Mouse (Mus musculus) ES-E14 (cell line): Measurements from ENCODE around the gene Mynn.

Experiments used
- CHD2 ChIP-seq: IDR thresholded peaks from 2 replicates; pipeline ENCODE4 v1.6.1; 2014; ENCODE audit warnings: mild to moderate bottlenecking, low read depth, low read length, inconsistent platforms
- HCFC1 ChIP-seq: IDR thresholded peaks from 2 replicates; pipeline ENCODE4 v1.6.1; 2012; ENCODE audit warnings: low read length, inconsistent platforms, borderline replicate concordance; ENCODE audit not compliant: insufficient read depth
- MAFK ChIP-seq: IDR thresholded peaks from 2 replicates; pipeline ENCODE4 v1.6.1; 2014; ENCODE audit warnings: mild to moderate bottlenecking, low read depth, low read length, inconsistent platforms; ENCODE audit not compliant: insufficient read depth
- ZNF384 ChIP-seq: IDR thresholded peaks from 2 replicates; pipeline ENCODE4 v1.6.1; 2012; ENCODE audit warnings: low read depth, low read length, inconsistent platforms

GRCm38 (mm10) chr3:30597271-30597670, 4.6 kb upstream of the Mynn start:
- TF ChIP-seq MAFK (no peak), CHD2 (no peak), ZNF384 (no peak), HCFC1 (no peak)
